Mouse (Mus musculus) kidney, postnatal 0 days (tissue): ENCODE data around the gene Arhgap9. TPM values are rescaled to one million over a fixed set of nuclear protein-coding genes. Genes with fewer than 3 reads are reported as not detected.
A peak's percentile ranks its signal among the peaks of the same experiment; 100 is the strongest.

ENCODE experiments used
- ATAC-seq: fragments of 200-750 bp; cut with Nextera tagmentation; replicated peaks from 2 replicates; pipeline ENCODE4 v1.8.0; 2017; ENCODE audit warnings: low read depth, moderate number of reproducible peaks, moderate TSS enrichment, moderate library complexity; ENCODE audit not compliant: low FRiP score
- DNase-seq: peaks from one replicate; pipeline ENCODE4 v3.0.0-alpha.2; 2016; ENCODE audit warnings: low spot score
- H3K27ac ChIP-seq: fragments of 300-500 bp; sonication (generic); 2 replicates; pipeline ENCODE4 v1.5.1; 2014; ENCODE audit warnings: mild to moderate bottlenecking
- H3K27me3 ChIP-seq: fragments of 300-500 bp; sonication (generic); 2 replicates; pipeline ENCODE4 v1.6.1; 2014; ENCODE audit warnings: low read length, mixed read lengths; ENCODE audit not compliant: insufficient read depth
- H3K36me3 ChIP-seq: fragments of 300-500 bp; sonication (generic); 2 replicates; pipeline ENCODE4 v1.6.1; 2014; ENCODE audit warnings: low read length, mixed read lengths; ENCODE audit not compliant: insufficient read depth
- H3K4me1 ChIP-seq: fragments of 300-500 bp; sonication (generic); replicated peaks from 2 replicates; pipeline ENCODE4 v1.6.1; 2014; ENCODE audit warnings: antibody characterized with exemption, low read length, mixed read lengths; ENCODE audit not compliant: insufficient read depth
- H3K4me2 ChIP-seq: fragments of 300-500 bp; sonication (generic); 2 replicates; pipeline ENCODE4 v1.6.1; 2014; ENCODE audit warnings: mild to moderate bottlenecking, low read length, moderate library complexity, mixed read lengths
- H3K4me3 ChIP-seq: fragments of 300-500 bp; sonication (generic); replicated peaks from 2 replicates; pipeline ENCODE4 v1.5.1; 2014; ENCODE audit warnings: low read depth, low read length
- H3K9ac ChIP-seq: fragments of 300-500 bp; sonication (generic); 2 replicates; pipeline ENCODE4 v1.6.1; 2014; ENCODE audit warnings: low read depth, low read length
- H3K9me3 ChIP-seq: fragments of 300-500 bp; sonication (generic); replicated peaks from 2 replicates; pipeline ENCODE4 v1.6.1; 2016; ENCODE audit warnings: low read length, inconsistent platforms, mixed read lengths
- CTCF ChIP-seq: IDR thresholded peaks from 2 replicates; pipeline ENCODE4 v1.5.1; 2016; ENCODE audit warnings: antibody characterized with exemption, low read depth, mild to moderate bottlenecking, moderate library complexity
- WGBS: fragments of 180-500 bp; shearing (Covaris S2); extraction: QIAGEN DNeasy Blood & Tissue Kit; methylation state at CpG from one replicate; pipeline ENCODE4 v1.1.7; 2014; 5-methylcytosine and 5-hydroxymethylcytosine counted together
- polyA plus RNA-seq: library from polyadenylated mRNA; unstranded; fragments of >200 nt; fragmentation: Nextera tagmentation; extraction: Ambion mirVana; gene quantifications from 2 replicates; pipeline ENCODE4 v1.2.1, GENCODE M21; 2015

Arhgap9 gene
- polyA plus RNA-seq, 1 experiment from 2014 or later: 3.8 TPM

- WGBS: 91% methylated on average over 2 of the region's 2 CpGs
- Histone ChIP-seq H3K4me2 (no peak overlapping the region), H3K9me3 (no peaks in the 10 kb centered on the region), H3K9ac (no peak overlapping the region), H3K36me3 (no peaks in the 10 kb centered on the region), H3K4me1 (no peaks in the 10 kb centered on the region), H3K27me3 (no peaks in the 10 kb centered on the region), H3K27ac (no peak overlapping the region), H3K4me3 (no peak overlapping the region)
- DNase-seq (no peak), ATAC-seq (no peak)
- no peak for TF ChIP-seq CTCF
These were observed 4.5 kb upstream of the Arhgap9 start for GRCm38 (mm10) chr10:127317277-127317676.

- Histone ChIP-seq H3K9me3 (no peaks in the 10 kb centered on the region), H3K4me2 (no peak overlapping the region), H3K4me3 (no peak overlapping the region), H3K27me3 (no peaks in the 10 kb centered on the region), H3K27ac (no peak overlapping the region), H3K36me3 (no peaks in the 10 kb centered on the region), H3K4me1 (no peaks in the 10 kb centered on the region), H3K9ac (no peak overlapping the region)
- ATAC-seq (no peak), DNase-seq (no peak)
- 44% methylated on average over 4 of the region's 4 CpGs for WGBS
- no peak for TF ChIP-seq CTCF
These were observed 3.8 kb upstream of the Arhgap9 start for GRCm38 (mm10) chr10:127318009-127318408.

- Histone ChIP-seq H3K4me3 (no peak overlapping the region), H3K36me3 (no peaks in the 10 kb centered on the region), H3K9me3 (no peaks in the 10 kb centered on the region), H3K4me1 (no peaks in the 10 kb centered on the region), H3K27me3 (no peaks in the 10 kb centered on the region), H3K4me2 (no peak overlapping the region), H3K9ac (no peak overlapping the region), H3K27ac (no peak overlapping the region)
- TF ChIP-seq CTCF: no peak
- peak; percentile 75 for DNase-seq
- ATAC-seq: peak; percentile 63
- WGBS: 45% methylated on average over 7 of the region's 7 CpGs
These were observed 1.8 kb upstream of the Arhgap9 start for GRCm38 (mm10) chr10:127319969-127320368.

- no peak for TF ChIP-seq CTCF
- Histone ChIP-seq H3K9me3 (no peaks in the 10 kb centered on the region), H3K27ac (no peak overlapping the region), H3K4me2 (no peak overlapping the region), H3K27me3 (peaks cover 13% of the 10 kb centered on the region; the same call in 1 of the 2 replicates), H3K9ac (no peak overlapping the region), H3K4me1 (peaks cover 10% of the 10 kb centered on the region), H3K4me3 (no peak overlapping the region), H3K36me3 (no peaks in the 10 kb centered on the region)
- DNase-seq (no peak), ATAC-seq (no peak)
- WGBS: 66% methylated on average over 13 of the region's 13 CpGs
These were observed 414 bp downstream of the Arhgap9 start for GRCm38 (mm10) chr10:127322178-127322577.

GRCm38 (mm10) chr10:127322669-127323068, 905 bp downstream of the Arhgap9 start:
- no peak for DNase-seq
- no peak overlapping the region for H3K4me3 ChIP-seq
- no peak overlapping the region for H3K9ac ChIP-seq
- H3K9me3 ChIP-seq: no peaks in the 10 kb centered on the region
- peaks cover 10% of the 10 kb centered on the region for H3K4me1 ChIP-seq
- no peak for ATAC-seq
- no peak overlapping the region for H3K4me2 ChIP-seq
- no peak for TF ChIP-seq CTCF
- WGBS: 55% methylated on average over 4 of the region's 4 CpGs
- H3K27me3 ChIP-seq: peaks cover 18% of the 10 kb centered on the region; the same call in 1 of the 2 replicates
- H3K36me3 ChIP-seq: no peaks in the 10 kb centered on the region
- no peak overlapping the region for H3K27ac ChIP-seq

- no peak for ATAC-seq
- Histone ChIP-seq H3K4me3 (no peak overlapping the region), H3K27me3 (peaks cover 22% of the 10 kb centered on the region; the same call in 1 of the 2 replicates), H3K27ac (no peak overlapping the region), H3K36me3 (no peaks in the 10 kb centered on the region), H3K4me2 (no peak overlapping the region), H3K9ac (no peak overlapping the region), H3K9me3 (no peaks in the 10 kb centered on the region), H3K4me1 (peaks cover 10% of the 10 kb centered on the region)
- DNase-seq: no peak
- TF ChIP-seq CTCF: no peak
- WGBS: 72% methylated on average over 17 of the region's 17 CpGs
These were observed 1.5 kb downstream of the Arhgap9 start for GRCm38 (mm10) chr10:127323131-127323855.
